Mouse (Mus musculus): ENCODE measurements at regions not wholly inside any gene's neighbourhood (a gene's known extent, or its start where the extent isn't known, plus 50 kb on each side); places are given as distances from the start of the nearest gene placed in this dataset.

GRCm38 (mm10) chr8:44343924-44344323, 591.3 kb upstream of the Fat1 start:
- 76% methylated on average over 2 of the region's 2 CpGs for WGBS

GRCm38 (mm10) chr8:44347412-44347811, 587.8 kb upstream of the Fat1 start:
- no peak for DNase-seq (ENCODE audit: low spot score)
- WGBS = 90% methylated on average over 1 of the region's 1 CpGs
- Histone ChIP-seq H3K9me3 (no peaks in the 10 kb centered on the region), H3K4me3 (no peak overlapping the region), H3K27me3 (ENCODE audit: insufficient read depth, poor library complexity, severe bottlenecking) (no peaks in the 10 kb centered on the region), H3K27ac (no peak overlapping the region), H3K4me1 (replicated peaks) (no peaks in the 10 kb centered on the region), H3K36me3 (no peaks in the 10 kb centered on the region)

More at GRCm38 (mm10) chr8:44343924-44344323, 591.3 kb upstream of the Fat1 start:
- no peaks in the 10 kb centered on the region for H3K9me3 ChIP-seq
- H3K27ac ChIP-seq = no peak overlapping the region
- H3K27me3 ChIP-seq (ENCODE audit: insufficient read depth, poor library complexity, severe bottlenecking) = no peaks in the 10 kb centered on the region
- H3K4me1 ChIP-seq (replicated peaks) = no peaks in the 10 kb centered on the region
- no peak overlapping the region for H3K4me3 ChIP-seq
- no peaks in the 10 kb centered on the region for H3K36me3 ChIP-seq
- DNase-seq (ENCODE audit: low spot score) = no peak

GRCm38 (mm10) chr8:44373987-44374386, 561.3 kb upstream of the Fat1 start:
- H3K4me1 ChIP-seq (replicated peaks) = no peaks in the 10 kb centered on the region
- H3K9me3 ChIP-seq = no peaks in the 10 kb centered on the region
- no peak for DNase-seq (ENCODE audit: low spot score)
- 93% methylated on average over 6 of the region's 6 CpGs for WGBS
- no peaks in the 10 kb centered on the region for H3K27me3 ChIP-seq (ENCODE audit: insufficient read depth, poor library complexity, severe bottlenecking)
- H3K36me3 ChIP-seq = no peaks in the 10 kb centered on the region
- no peak overlapping the region for H3K27ac ChIP-seq
- no peak overlapping the region for H3K4me3 ChIP-seq

GRCm38 (mm10) chr8:44377731-44378130, 557.5 kb upstream of the Fat1 start:
- DNase-seq (ENCODE audit: low spot score) = no peak
- WGBS = 86% methylated on average over 3 of the region's 3 CpGs
- no peaks in the 10 kb centered on the region for H3K4me1 ChIP-seq (replicated peaks)
- no peaks in the 10 kb centered on the region for H3K36me3 ChIP-seq
- no peaks in the 10 kb centered on the region for H3K9me3 ChIP-seq
- H3K4me3 ChIP-seq = no peak overlapping the region
- no peak overlapping the region for H3K27ac ChIP-seq
- H3K27me3 ChIP-seq (ENCODE audit: insufficient read depth, poor library complexity, severe bottlenecking) = no peaks in the 10 kb centered on the region

- WGBS = 93% methylated on average over 6 of the region's 6 CpGs
- H3K27me3 ChIP-seq (ENCODE audit: insufficient read depth, poor library complexity, severe bottlenecking) = no peaks in the 10 kb centered on the region
- H3K4me3 ChIP-seq = no peak overlapping the region
- no peak for DNase-seq (ENCODE audit: low spot score)
- H3K27ac ChIP-seq = no peak overlapping the region
- peaks cover 5% of the 10 kb centered on the region; the same call in 1 of the 2 replicates for H3K9me3 ChIP-seq
- no peaks in the 10 kb centered on the region for H3K36me3 ChIP-seq
- no peaks in the 10 kb centered on the region for H3K4me1 ChIP-seq (replicated peaks)
Measured at GRCm38 (mm10) chr8:44408462-44408861, 526.8 kb upstream of the Fat1 start.

GRCm38 (mm10) chr8:44410261-44410660, 525.0 kb upstream of the Fat1 start:
- no peak overlapping the region for H3K4me3 ChIP-seq
- peaks cover 3% of the 10 kb centered on the region; the same call in 1 of the 2 replicates for H3K9me3 ChIP-seq
- H3K27me3 ChIP-seq (ENCODE audit: insufficient read depth, poor library complexity, severe bottlenecking) = no peaks in the 10 kb centered on the region
- WGBS = 89% methylated on average over 3 of the region's 3 CpGs
- H3K4me1 ChIP-seq (replicated peaks) = no peaks in the 10 kb centered on the region
- no peaks in the 10 kb centered on the region for H3K36me3 ChIP-seq
- no peak for DNase-seq (ENCODE audit: low spot score)
- no peak overlapping the region for H3K27ac ChIP-seq

- Histone ChIP-seq H3K36me3 (no peaks in the 10 kb centered on the region), H3K27me3 (ENCODE audit: insufficient read depth, poor library complexity, severe bottlenecking) (no peaks in the 10 kb centered on the region), H3K9me3 (no peaks in the 10 kb centered on the region), H3K27ac (no peak overlapping the region), H3K4me1 (replicated peaks) (no peaks in the 10 kb centered on the region), H3K4me3 (no peak overlapping the region)
- WGBS = 93% methylated on average over 8 of the region's 8 CpGs
- DNase-seq (ENCODE audit: low spot score) = no peak
Measured at GRCm38 (mm10) chr8:44418003-44418402, 517.2 kb upstream of the Fat1 start.

- no peaks in the 10 kb centered on the region for H3K4me1 ChIP-seq (replicated peaks)
- H3K27me3 ChIP-seq (ENCODE audit: insufficient read depth, poor library complexity, severe bottlenecking) = no peaks in the 10 kb centered on the region
- no peaks in the 10 kb centered on the region for H3K36me3 ChIP-seq
- DNase-seq (ENCODE audit: low spot score) = no peak
- H3K27ac ChIP-seq = no peak overlapping the region
- whole genome bisulfite sequencing = 72% methylated on average over 3 of the region's 3 CpGs
- H3K9me3 ChIP-seq = no peaks in the 10 kb centered on the region
- H3K4me3 ChIP-seq = no peak overlapping the region
Measured at GRCm38 (mm10) chr8:44455433-44455832, 479.8 kb upstream of the Fat1 start.

GRCm38 (mm10) chr8:44456336-44456735, 478.9 kb upstream of the Fat1 start:
- H3K27ac ChIP-seq = no peak overlapping the region
- WGBS = 88% methylated on average over 7 of the region's 7 CpGs
- no peaks in the 10 kb centered on the region for H3K36me3 ChIP-seq
- H3K9me3 ChIP-seq = no peaks in the 10 kb centered on the region
- no peak overlapping the region for H3K4me3 ChIP-seq
- H3K27me3 ChIP-seq (ENCODE audit: insufficient read depth, poor library complexity, severe bottlenecking) = no peaks in the 10 kb centered on the region
- no peak for DNase-seq (ENCODE audit: low spot score)
- H3K4me1 ChIP-seq (replicated peaks) = no peaks in the 10 kb centered on the region

- WGBS = 75% methylated on average over 3 of the region's 3 CpGs
- no peak overlapping the region for H3K4me3 ChIP-seq
- H3K9me3 ChIP-seq = no peaks in the 10 kb centered on the region
- H3K4me1 ChIP-seq (replicated peaks) = no peaks in the 10 kb centered on the region
- no peaks in the 10 kb centered on the region for H3K36me3 ChIP-seq
- DNase-seq (ENCODE audit: low spot score) = no peak
- H3K27me3 ChIP-seq (ENCODE audit: insufficient read depth, poor library complexity, severe bottlenecking) = no peaks in the 10 kb centered on the region
- H3K27ac ChIP-seq = no peak overlapping the region
Measured at GRCm38 (mm10) chr8:44466409-44467078, 468.7 kb upstream of the Fat1 start.

GRCm38 (mm10) chr8:44512876-44513275, 422.4 kb upstream of the Fat1 start:
- no peak overlapping the region for H3K4me3 ChIP-seq
- H3K36me3 ChIP-seq = no peaks in the 10 kb centered on the region
- H3K27ac ChIP-seq = no peak overlapping the region
- WGBS = 80% methylated on average over 1 of the region's 1 CpGs
- no peaks in the 10 kb centered on the region for H3K9me3 ChIP-seq
- no peaks in the 10 kb centered on the region for H3K27me3 ChIP-seq (ENCODE audit: insufficient read depth, poor library complexity, severe bottlenecking)
- DNase-seq (ENCODE audit: low spot score) = no peak
- H3K4me1 ChIP-seq (replicated peaks) = no peaks in the 10 kb centered on the region

GRCm38 (mm10) chr8:44525915-44526314, 409.3 kb upstream of the Fat1 start:
- H3K4me1 ChIP-seq (replicated peaks) = no peaks in the 10 kb centered on the region
- H3K36me3 ChIP-seq = no peaks in the 10 kb centered on the region
- no peak overlapping the region for H3K27ac ChIP-seq
- no peak for DNase-seq (ENCODE audit: low spot score)
- no peak overlapping the region for H3K4me3 ChIP-seq
- no peaks in the 10 kb centered on the region for H3K27me3 ChIP-seq (ENCODE audit: insufficient read depth, poor library complexity, severe bottlenecking)
- H3K9me3 ChIP-seq = no peaks in the 10 kb centered on the region

GRCm38 (mm10) chr8:44529696-44530095, 405.6 kb upstream of the Fat1 start:
- WGBS = 79% methylated on average over 1 of the region's 1 CpGs

GRCm38 (mm10) chr8:44548885-44549284, 386.4 kb upstream of the Fat1 start:
- no peaks in the 10 kb centered on the region for H3K9me3 ChIP-seq
- H3K27ac ChIP-seq = no peak overlapping the region
- DNase-seq (ENCODE audit: low spot score) = no peak
- 83% methylated on average over 3 of the region's 3 CpGs for WGBS
- H3K4me1 ChIP-seq (replicated peaks) = no peaks in the 10 kb centered on the region
- H3K4me3 ChIP-seq = no peak overlapping the region
- no peaks in the 10 kb centered on the region for H3K36me3 ChIP-seq
- H3K27me3 ChIP-seq (ENCODE audit: insufficient read depth, poor library complexity, severe bottlenecking) = no peaks in the 10 kb centered on the region

More at GRCm38 (mm10) chr8:44529696-44530095, 405.6 kb upstream of the Fat1 start:
- H3K27ac ChIP-seq = no peak overlapping the region
- DNase-seq (ENCODE audit: low spot score) = no peak
- no peaks in the 10 kb centered on the region for H3K27me3 ChIP-seq (ENCODE audit: insufficient read depth, poor library complexity, severe bottlenecking)
- no peak overlapping the region for H3K4me3 ChIP-seq
- H3K4me1 ChIP-seq (replicated peaks) = no peaks in the 10 kb centered on the region
- no peaks in the 10 kb centered on the region for H3K36me3 ChIP-seq
- H3K9me3 ChIP-seq = no peaks in the 10 kb centered on the region

Data from hindbrain, embryonic 10.5 days (tissue).